Mouse (Mus musculus) neural tube, embryonic 13.5 days (tissue): ENCODE results near the gene BC029722. TPM values are rescaled to one million over a fixed set of nuclear protein-coding genes. Genes with fewer than 3 reads are reported as not detected.

Experiments used
- ATAC-seq: fragments of 200-750 bp; cut with Nextera tagmentation; 2 replicates; pipeline ENCODE4 v1.8.0; 2017; ENCODE audit warnings: low read depth, mild to moderate bottlenecking, moderate TSS enrichment, moderate library complexity
- H3K27ac ChIP-seq: fragments of 300-500 bp; sonication (generic); replicated peaks from 2 replicates; pipeline ENCODE4 v1.5.1; 2015; ENCODE audit warnings: moderate library complexity, mild to moderate bottlenecking, inconsistent platforms
- H3K27me3 ChIP-seq: fragments of 300-500 bp; sonication (generic); 2 replicates; pipeline ENCODE4 v1.6.1; 2015; ENCODE audit warnings: mild to moderate bottlenecking, inconsistent platforms
- H3K36me3 ChIP-seq: fragments of 300-500 bp; sonication (generic); 2 replicates; pipeline ENCODE4 v1.6.1; 2015; ENCODE audit warnings: mild to moderate bottlenecking, inconsistent platforms
- H3K4me1 ChIP-seq: fragments of 300-500 bp; sonication (generic); replicated peaks from 2 replicates; pipeline ENCODE4 v1.6.1; 2015; ENCODE audit warnings: inconsistent platforms
- H3K4me2 ChIP-seq: fragments of 300-500 bp; sonication (generic); 2 replicates; pipeline ENCODE4 v1.6.1; 2015; ENCODE audit warnings: inconsistent platforms, mild to moderate bottlenecking, moderate library complexity
- H3K4me3 ChIP-seq: fragments of 300-500 bp; sonication (generic); 2 replicates; pipeline ENCODE4 v1.5.1; 2015; ENCODE audit warnings: mild to moderate bottlenecking, inconsistent platforms
- H3K9ac ChIP-seq: fragments of 300-500 bp; sonication (generic); 2 replicates; pipeline ENCODE4 v1.6.1; 2015; ENCODE audit warnings: moderate library complexity, mild to moderate bottlenecking, inconsistent platforms
- H3K9me3 ChIP-seq: fragments of 300-500 bp; sonication (generic); 2 replicates; pipeline ENCODE4 v1.6.1; 2016; ENCODE audit warnings: inconsistent platforms
- WGBS: fragments of 180-500 bp; shearing (Covaris S2); methylation state at CpG from one replicate; pipeline ENCODE4 v1.1.7; 2015; 5-methylcytosine and 5-hydroxymethylcytosine counted together
- polyA plus RNA-seq: library from polyadenylated mRNA; unstranded; fragments of >200 nt; fragmentation: Nextera tagmentation; extraction: Ambion mirVana; gene quantifications from 2 replicates; pipeline ENCODE4 v1.2.1, GENCODE M21; 2015

The BC029722 gene
- polyA plus RNA-seq, 1 experiment from 2014 or later: 28.7 TPM

DNA sequence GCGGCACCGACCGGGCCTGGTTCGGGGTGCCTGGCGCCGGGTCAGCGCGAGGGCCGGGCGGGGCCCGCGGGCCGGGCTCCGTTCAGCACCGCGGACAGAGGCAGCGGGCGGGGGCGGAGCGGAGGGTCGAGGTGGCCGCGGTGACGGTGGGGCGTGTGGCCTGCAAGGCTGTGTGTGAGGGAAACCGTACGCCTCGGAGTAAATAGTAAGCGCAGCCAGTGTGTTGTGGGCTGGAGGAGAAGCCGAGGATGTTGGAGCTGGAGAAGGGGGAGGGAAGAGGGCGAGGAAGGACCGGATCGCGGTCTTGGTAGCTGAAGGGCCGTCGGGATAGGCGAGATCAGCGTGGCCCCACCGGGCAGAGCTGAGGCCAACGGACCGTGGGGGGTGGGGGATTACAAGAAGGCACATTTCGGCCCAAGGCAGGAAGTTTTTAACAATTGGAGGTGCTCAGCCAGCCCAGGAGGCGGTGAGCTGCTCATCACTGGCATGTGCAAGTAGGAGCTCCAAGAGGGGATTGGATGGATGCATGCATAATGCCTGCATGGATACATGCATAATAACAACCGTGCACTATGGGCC, 43.5 kb downstream of the BC029722 start:
- H3K4me2 ChIP-seq: peak overlapping the region; percentile 69
- H3K36me3 ChIP-seq: no peaks in the 10 kb centered on the region
- peaks cover 50% of the 10 kb centered on the region for H3K4me1 ChIP-seq
- peak overlapping the region; percentile 93 for H3K27ac ChIP-seq
- peak overlapping the region; percentile 92 for H3K9ac ChIP-seq
- WGBS: 1% methylated on average over 43 of the region's 44 CpGs
- H3K27me3 ChIP-seq: peaks cover 31% of the 10 kb centered on the region
- H3K9me3 ChIP-seq: no peaks in the 10 kb centered on the region
- ATAC-seq: peak; percentile 73
- peak overlapping the region; percentile 81 for H3K4me3 ChIP-seq

DNA sequence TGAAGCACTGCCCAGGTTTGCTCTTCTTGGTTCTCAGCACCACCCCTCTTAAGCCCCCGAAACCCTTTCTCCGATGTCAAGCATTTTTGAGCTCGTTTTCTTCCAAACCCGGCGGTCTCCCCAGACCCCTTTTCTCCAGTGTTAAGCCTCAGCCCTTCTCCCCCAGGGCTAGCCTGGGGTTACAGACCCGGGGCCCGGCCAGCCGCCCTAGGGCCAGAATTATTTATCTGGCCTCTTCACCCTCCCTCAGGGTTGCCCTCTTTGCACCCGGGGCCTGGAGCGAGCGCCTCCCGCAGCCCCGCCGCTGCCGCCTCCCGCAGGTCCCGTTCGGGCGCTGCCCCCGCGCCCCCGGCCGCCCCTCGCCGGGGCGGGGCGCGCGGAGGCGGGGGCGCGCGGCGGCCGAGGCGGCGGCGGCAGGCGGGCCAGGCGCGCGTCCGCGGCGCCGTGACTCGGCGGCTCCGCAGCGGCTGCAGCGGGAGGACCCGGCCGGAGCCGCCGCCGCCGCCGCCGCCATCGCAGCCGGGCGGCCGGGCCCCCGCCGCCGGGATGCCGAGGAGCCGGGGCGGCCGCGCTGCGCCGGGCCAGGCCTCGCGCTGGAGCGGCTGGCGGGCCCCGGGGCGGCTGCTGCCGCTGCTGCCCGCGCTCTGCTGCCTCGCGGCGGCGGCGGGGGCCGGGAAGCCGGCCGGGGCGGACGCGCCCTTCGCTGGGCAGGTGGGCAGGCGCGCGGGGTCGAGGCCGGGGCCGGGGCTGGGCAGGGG, 44.1 kb downstream of the BC029722 start, which contains the start of gene Mmp24:
Gene Mmp24, plus strand, starts transcription at position 416 of the 758 bp plus-strand sequence.
- WGBS: 2% methylated on average over 38 of the region's 100 CpGs
- Histone ChIP-seq H3K36me3 (no peaks in the 10 kb centered on the region), H3K9me3 (no peaks in the 10 kb centered on the region), H3K4me3 (peak within 1 kb of the TSS; percentile 81), H3K9ac (peak within 1 kb of the TSS; percentile 92), H3K27me3 (peaks cover 31% of the 10 kb centered on the region), H3K4me2 (peak within 1 kb of the TSS; percentile 69), H3K4me1 (peaks cover 50% of the 10 kb centered on the region), H3K27ac (peak within 1 kb of the TSS; percentile 93)
- no peak for ATAC-seq

DNA sequence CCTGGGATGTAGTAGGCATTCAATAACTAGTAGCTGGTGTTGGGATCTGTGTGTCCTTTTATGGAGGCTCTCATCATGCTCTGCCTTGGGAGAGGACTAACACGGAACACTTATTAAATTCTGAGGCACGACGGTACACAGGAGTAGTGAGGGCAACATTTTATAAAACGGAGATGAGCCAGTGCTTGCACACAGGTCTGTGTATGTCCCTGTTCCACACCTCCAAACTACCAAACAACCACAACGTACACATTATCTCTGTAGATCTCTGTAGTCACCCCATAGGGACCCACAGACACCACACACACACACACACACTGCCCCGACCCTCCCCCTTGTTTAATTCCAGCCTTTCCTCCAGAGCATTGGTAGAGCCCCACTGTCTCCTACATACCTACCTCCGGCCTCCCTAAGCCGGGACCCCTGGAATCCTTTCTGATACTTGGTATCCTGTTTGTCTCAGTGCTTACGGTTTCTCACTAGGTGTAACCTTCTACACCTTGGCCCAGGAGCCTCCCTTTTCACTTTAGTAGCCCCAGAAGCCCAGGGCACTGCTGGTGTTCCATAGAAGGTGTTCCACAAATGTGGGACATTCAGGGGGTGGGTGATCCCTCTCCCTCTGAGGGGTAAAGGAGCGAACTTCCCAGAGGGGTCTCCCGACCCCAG, 44.8 kb downstream of the BC029722 start:
- 53% methylated on average over 11 of the region's 11 CpGs for WGBS
- Histone ChIP-seq H3K9me3 (no peaks in the 10 kb centered on the region), H3K27me3 (peaks cover 31% of the 10 kb centered on the region), H3K4me2 (peak overlapping the region; percentile 69), H3K9ac (no peak overlapping the region; the same call in 1 of the 2 replicates), H3K4me3 (peak overlapping the region; percentile 81), H3K4me1 (peaks cover 44% of the 10 kb centered on the region), H3K36me3 (no peaks in the 10 kb centered on the region), H3K27ac (no peak overlapping the region)
- ATAC-seq: no peak

- WGBS: 65% methylated on average over 4 of the region's 4 CpGs
Observed at GRCm38 (mm10) chr2:155773664-155774063, 45.6 kb downstream of the BC029722 start.

More at GRCm38 (mm10) chr2:155773664-155774063, 45.6 kb downstream of the BC029722 start:
- Histone ChIP-seq H3K36me3 (no peaks in the 10 kb centered on the region), H3K27ac (no peak overlapping the region), H3K27me3 (peaks cover 31% of the 10 kb centered on the region), H3K9ac (no peak overlapping the region), H3K9me3 (no peaks in the 10 kb centered on the region), H3K4me2 (no peak overlapping the region), H3K4me1 (peaks cover 37% of the 10 kb centered on the region), H3K4me3 (no peak overlapping the region)
- ATAC-seq: no peak

Other genes with a start within 250 kb of the BC029722 start
- gene Gss, start 226.6 kb downstream of the BC029722 start, polyA plus RNA-seq: 15.4 and 15.8 TPM in 2 replicates
- 0.50 and 0.90 TPM in 2 replicates for gene Myh7b, start 208.2 kb downstream of the BC029722 start, polyA plus RNA-seq
- gene Trpc4ap, start 127.0 kb downstream of the BC029722 start, polyA plus RNA-seq: 164 and 166 TPM in 2 replicates
- gene Edem2, start 90.0 kb downstream of the BC029722 start, polyA plus RNA-seq: 38.9 and 40.3 TPM in 2 replicates
- gene Gm17581, start 83.6 kb downstream of the BC029722 start, polyA plus RNA-seq: not detected in 2 replicates
- gene Procr, start 68.3 kb downstream of the BC029722 start, polyA plus RNA-seq: 4.5 and 5.1 TPM in 2 replicates
- 11.7 and 12.2 TPM in 2 replicates for gene Mmp24, start 44.1 kb downstream of the BC029722 start, polyA plus RNA-seq
- gene Eif6, start 7.5 kb upstream of the BC029722 start, polyA plus RNA-seq: 156 and 170 TPM in 2 replicates
- 0.56 and 0.63 TPM in 2 replicates for gene Fam83c, start 15.4 kb upstream of the BC029722 start, polyA plus RNA-seq
- 69.7 and 73.1 TPM in 2 replicates for gene Uqcc1, start 110.9 kb upstream of the BC029722 start, polyA plus RNA-seq
- gene Gm15557, start 121.3 kb upstream of the BC029722 start, polyA plus RNA-seq: not detected in 2 replicates
- 1.3 and 2.1 TPM in 2 replicates for gene Gdf5, start 125.9 kb upstream of the BC029722 start, polyA plus RNA-seq
- 13.6 and 18.6 TPM in 2 replicates for gene Cep250, start 137.0 kb upstream of the BC029722 start, polyA plus RNA-seq
- gene 6430550D23Rik, start 188.6 kb upstream of the BC029722 start, polyA plus RNA-seq: 2.0 and 3.4 TPM in 2 replicates
- 341 and 372 TPM in 2 replicates for gene Ergic3, start 188.6 kb upstream of the BC029722 start, polyA plus RNA-seq
- not detected in 2 replicates for gene Fer1l4, start 233.5 kb upstream of the BC029722 start, polyA plus RNA-seq
- 5.6 and 6.4 TPM in 2 replicates for gene Spag4, start 245.7 kb upstream of the BC029722 start, polyA plus RNA-seq